Mouse (Mus musculus) embryonic facial prominence, embryonic 11.5 days (tissue): ENCODE measurements around the gene P2rx5. TPM values are rescaled to one million over a fixed set of nuclear protein-coding genes. Genes with fewer than 3 reads are reported as not detected.
A peak's percentile ranks its signal among the peaks of the same experiment; 100 is the strongest.

Source experiments
- ATAC-seq: fragments of 200-750 bp; cut with Nextera tagmentation; replicated peaks from 2 replicates; pipeline ENCODE4 v1.8.0; 2017; ENCODE audit warnings: low read depth; ENCODE audit not compliant: insufficient number of reproducible peaks, low FRiP score, low TSS enrichment
- DNase-seq: peaks from one replicate; pipeline ENCODE4 v3.0.0-alpha.2; 2015; ENCODE audit warnings: low spot score
- H3K27ac ChIP-seq: fragments of 300-500 bp; sonication (generic); replicated peaks from 2 replicates; pipeline ENCODE4 v1.5.1; 2014; ENCODE audit warnings: mild to moderate bottlenecking, low read depth, low read length, control low read depth
- H3K27me3 ChIP-seq: fragments of 300-500 bp; sonication (generic); 2 replicates; pipeline ENCODE4 v1.6.1; 2014; ENCODE audit warnings: mild to moderate bottlenecking, low read length, moderate library complexity, mixed read lengths; ENCODE audit not compliant: control insufficient read depth, insufficient read depth
- H3K36me3 ChIP-seq: fragments of 300-500 bp; sonication (generic); replicated peaks from 2 replicates; pipeline ENCODE4 v1.6.1; 2014; ENCODE audit warnings: low read depth, mild to moderate bottlenecking, low read length, moderate library complexity, mixed read lengths; ENCODE audit not compliant: control insufficient read depth, insufficient read depth
- H3K4me1 ChIP-seq: fragments of 300-500 bp; sonication (generic); 2 replicates; pipeline ENCODE4 v1.6.1; 2014; ENCODE audit warnings: low read length, mixed read lengths; ENCODE audit not compliant: control insufficient read depth, insufficient read depth
- H3K4me2 ChIP-seq: fragments of 300-500 bp; sonication (generic); 2 replicates; pipeline ENCODE4 v1.6.1; 2014; ENCODE audit warnings: low read depth, mild to moderate bottlenecking, control low read depth, low read length, moderate library complexity
- H3K4me3 ChIP-seq: fragments of 300-500 bp; sonication (generic); 2 replicates; pipeline ENCODE4 v1.5.1; 2014; ENCODE audit warnings: low read depth, low read length, control low read depth
- H3K9ac ChIP-seq: fragments of 300-500 bp; sonication (generic); replicated peaks from 2 replicates; pipeline ENCODE4 v1.6.1; 2014; ENCODE audit warnings: mild to moderate bottlenecking, control low read depth, low read length
- H3K9me3 ChIP-seq: fragments of 300-500 bp; sonication (generic); replicated peaks from 2 replicates; pipeline ENCODE4 v1.6.1; 2016; ENCODE audit warnings: mild to moderate bottlenecking, low read length, inconsistent platforms, mixed read lengths; ENCODE audit not compliant: control insufficient read depth
- WGBS: fragments of 180-500 bp; shearing (Covaris S2); extraction: QIAGEN DNeasy Blood & Tissue Kit; methylation state at CpG from one replicate; pipeline ENCODE4 v1.1.7; 2014; 5-methylcytosine and 5-hydroxymethylcytosine counted together
- polyA plus RNA-seq: library from polyadenylated mRNA; unstranded; fragments of >200 nt; fragmentation: Nextera tagmentation; extraction: Ambion mirVana; gene quantifications from 2 replicates; pipeline ENCODE4 v1.2.1, GENCODE M21; 2014

P2rx5 gene
- polyA plus RNA-seq = 0.14 TPM in 1 of 2 replicates, not detected in the other

DNA sequence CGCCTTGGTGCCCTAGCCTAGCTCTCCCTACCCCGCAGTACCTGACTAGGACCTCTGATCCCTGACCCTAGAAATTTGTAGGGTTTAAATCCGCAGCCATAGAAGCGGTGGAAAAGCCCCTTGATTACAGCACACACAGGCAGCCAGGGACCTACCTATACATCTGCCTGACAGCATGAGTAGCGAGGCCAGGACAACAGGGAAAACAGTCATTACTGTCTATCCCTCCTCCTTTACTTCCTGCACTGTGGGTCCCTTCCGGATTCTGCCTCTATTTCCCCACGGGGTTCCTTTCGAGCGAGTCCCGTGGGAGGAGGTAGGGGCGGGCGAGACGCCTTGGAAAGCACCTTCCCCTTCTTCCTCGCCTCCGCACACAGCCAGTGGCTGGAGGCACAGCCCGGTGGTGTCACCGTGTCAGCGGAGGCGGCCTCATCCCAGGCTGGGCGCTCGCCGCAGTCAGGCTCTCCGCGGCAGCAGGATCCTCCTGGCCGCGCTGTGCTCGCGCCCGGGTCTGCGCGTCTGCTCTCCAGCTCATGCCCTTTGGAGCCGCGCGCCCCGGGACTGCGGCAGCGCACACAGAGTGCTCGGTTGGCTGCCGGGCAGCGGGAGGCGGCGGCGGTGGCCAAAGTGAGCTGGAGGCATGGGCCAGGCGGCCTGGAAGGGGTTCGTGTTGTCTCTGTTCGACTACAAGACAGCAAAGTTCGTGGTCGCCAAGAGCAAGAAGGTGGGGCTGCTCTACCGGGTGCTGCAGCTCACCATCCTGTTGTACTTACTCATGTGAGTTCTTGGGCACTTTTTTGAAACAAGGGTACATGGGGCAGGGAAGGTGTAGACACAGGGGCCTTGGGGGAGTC is at the start of gene P2rx5:
Gene P2rx5, plus strand, starts transcription at position 465 of the 854 bp plus-strand sequence.
- peaks cover 14% of the 10 kb centered on the region for H3K27me3 ChIP-seq
- H3K27ac ChIP-seq = no peak within 1 kb of the TSS
- H3K36me3 ChIP-seq = no peaks in the 10 kb centered on the region
- 3% methylated on average over 49 of the region's 49 CpGs for WGBS
- H3K9me3 ChIP-seq = no peaks in the 10 kb centered on the region
- H3K4me2 ChIP-seq = peak within 1 kb of the TSS; percentile 87
- peak; percentile 64 for DNase-seq
- H3K9ac ChIP-seq = peak within 1 kb of the TSS; percentile 59
- peak within 1 kb of the TSS; percentile 42 for H3K4me3 ChIP-seq
- H3K4me1 ChIP-seq = no peaks in the 10 kb centered on the region; the same call in 1 of the 2 replicates
- ATAC-seq = peak; percentile 88

DNA sequence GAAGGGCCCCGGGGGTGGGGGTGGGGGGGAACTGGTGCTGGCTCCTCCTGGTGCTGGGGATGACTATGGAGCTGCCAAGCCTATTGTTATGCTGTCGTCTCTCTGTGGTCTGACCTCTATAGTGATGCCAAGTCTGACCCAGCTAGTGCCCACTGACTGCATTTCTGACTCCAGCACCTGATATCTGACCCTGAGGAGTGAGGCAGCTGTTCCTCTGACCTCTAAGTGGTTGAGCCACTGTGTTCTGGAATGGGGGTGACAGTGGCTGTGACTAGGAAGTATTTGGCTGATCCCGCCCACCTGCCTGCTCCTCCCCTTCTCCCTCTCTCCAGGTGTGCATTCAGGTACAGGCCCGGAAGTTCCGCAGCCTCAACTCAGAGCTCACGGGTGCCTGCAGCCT is 48.8 kb upstream of the P2rx5 start:
- Histone ChIP-seq H3K9ac (no peak overlapping the region), H3K27ac (no peak overlapping the region), H3K9me3 (no peaks in the 10 kb centered on the region), H3K4me1 (no peaks in the 10 kb centered on the region), H3K36me3 (no peaks in the 10 kb centered on the region), H3K27me3 (no peaks in the 10 kb centered on the region), H3K4me3 (no peak overlapping the region), H3K4me2 (no peak overlapping the region)
- 65% methylated on average over 6 of the region's 6 CpGs for WGBS
- ATAC-seq (no peak), DNase-seq (no peak)

DNA sequence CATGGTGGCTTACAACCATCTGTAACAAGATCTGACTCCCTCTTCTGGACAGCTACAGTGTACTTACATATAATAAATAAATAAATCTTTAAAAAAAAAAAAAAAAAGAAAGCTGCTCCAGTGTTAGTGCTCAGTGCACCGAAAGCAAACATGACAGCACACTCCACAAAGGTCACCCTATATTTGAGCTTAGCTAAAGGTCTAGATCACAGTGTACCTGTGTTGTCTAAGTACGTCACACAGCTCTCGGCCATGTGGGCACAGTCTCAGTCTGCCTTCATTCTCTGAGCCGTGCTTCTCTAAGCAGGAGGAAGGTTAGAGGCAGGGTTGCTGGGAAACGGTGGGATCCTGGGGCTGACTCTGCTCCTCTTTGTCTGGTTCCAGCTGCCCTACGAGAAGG is 33.7 kb upstream of the P2rx5 start:
- DNase-seq = no peak
- Histone ChIP-seq H3K4me1 (no peaks in the 10 kb centered on the region), H3K27ac (no peak overlapping the region), H3K4me3 (no peak overlapping the region), H3K9ac (no peak overlapping the region), H3K36me3 (no peaks in the 10 kb centered on the region; the same call in 1 of the 2 replicates), H3K27me3 (no peaks in the 10 kb centered on the region), H3K4me2 (no peak overlapping the region), H3K9me3 (no peaks in the 10 kb centered on the region)
- ATAC-seq = no peak
- 96% methylated on average over 6 of the region's 6 CpGs for WGBS

DNA sequence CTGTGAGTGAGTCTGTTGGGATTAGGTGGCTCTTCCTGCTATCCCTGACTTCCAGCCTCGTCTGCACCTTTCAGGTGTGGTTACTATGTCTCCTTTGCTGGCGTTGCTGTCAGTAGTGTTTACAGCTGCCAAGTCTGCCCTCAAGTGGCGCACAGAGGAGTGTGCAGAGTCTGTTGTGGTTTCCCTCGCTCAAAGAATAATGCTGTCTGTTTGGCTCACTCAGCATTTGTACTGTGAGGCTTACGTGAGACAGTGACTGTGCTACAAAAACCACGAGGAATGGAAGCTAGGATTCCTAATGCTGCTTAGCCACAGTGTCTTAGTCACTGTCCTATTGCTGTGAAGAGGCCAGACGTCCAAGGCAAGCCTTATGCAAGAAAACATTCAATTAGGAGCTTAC is 29.2 kb upstream of the P2rx5 start:
- DNase-seq = no peak
- H3K36me3 ChIP-seq = no peaks in the 10 kb centered on the region; the same call in none of the 2 replicates

DNA sequence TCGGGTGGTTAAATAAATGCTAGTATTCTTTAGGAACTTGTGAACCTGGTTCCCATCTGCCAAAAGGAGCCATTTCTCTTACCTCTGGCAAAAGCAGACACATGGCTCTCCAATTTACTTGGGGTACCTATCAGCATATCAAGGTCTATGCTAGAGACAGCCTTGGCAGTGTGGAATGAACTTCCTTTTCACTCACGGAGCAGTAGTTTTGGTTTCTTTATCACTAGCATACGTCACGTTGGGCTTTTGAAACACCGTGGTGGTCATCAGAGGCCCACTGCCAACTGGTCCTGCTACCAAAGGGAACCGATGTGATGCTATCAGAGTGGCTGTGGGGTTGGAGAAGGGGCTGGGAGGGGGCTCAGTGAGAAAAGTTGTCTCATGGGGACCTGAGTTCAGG is 27.2 kb upstream of the P2rx5 start:
- H3K4me1 ChIP-seq = no peaks in the 10 kb centered on the region; the same call in 1 of the 2 replicates
- DNase-seq (no peak), ATAC-seq (no peak)
- H3K27ac ChIP-seq = no peak overlapping the region
- WGBS = 95% methylated on average over 6 of the region's 6 CpGs
- no peak overlapping the region for H3K9ac ChIP-seq
- no peak overlapping the region for H3K4me2 ChIP-seq
- no peak overlapping the region for H3K4me3 ChIP-seq
- no peaks in the 10 kb centered on the region for H3K27me3 ChIP-seq
- H3K36me3 ChIP-seq = no peaks in the 10 kb centered on the region; the same call in none of the 2 replicates
- no peaks in the 10 kb centered on the region for H3K9me3 ChIP-seq

More for the DNA sequence above, 29.2 kb upstream of the P2rx5 start:
- Histone ChIP-seq H3K4me3 (no peak overlapping the region), H3K9ac (no peak overlapping the region), H3K27me3 (no peaks in the 10 kb centered on the region), H3K4me2 (no peak overlapping the region), H3K9me3 (no peaks in the 10 kb centered on the region), H3K27ac (no peak overlapping the region), H3K4me1 (no peaks in the 10 kb centered on the region; the same call in 1 of the 2 replicates)
- no peak for ATAC-seq
- WGBS = 82% methylated on average over 7 of the region's 7 CpGs

DNA sequence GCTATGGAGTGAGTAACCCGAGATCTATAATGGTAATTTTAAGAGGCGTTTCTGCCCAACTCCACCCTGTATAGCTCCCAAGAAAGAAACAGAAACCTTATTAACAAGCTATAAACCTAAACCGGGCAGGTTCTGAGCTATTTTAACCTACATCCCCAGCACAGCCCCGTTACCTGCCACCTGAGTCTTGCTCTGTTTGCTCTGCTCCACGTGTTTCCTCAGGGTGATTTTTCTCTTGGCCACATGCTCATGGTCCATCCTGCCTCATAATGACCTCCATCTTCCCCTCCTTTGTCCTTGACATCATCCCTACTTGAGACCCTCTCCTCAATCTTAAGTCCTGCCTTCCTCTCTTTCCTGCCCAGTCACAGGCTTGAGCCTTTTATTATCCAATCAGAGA is 26.0 kb upstream of the P2rx5 start:
- no peak overlapping the region for H3K9ac ChIP-seq
- no peak overlapping the region for H3K27ac ChIP-seq
- 91% methylated on average over 5 of the region's 5 CpGs for WGBS
- no peak overlapping the region for H3K4me2 ChIP-seq
- no peaks in the 10 kb centered on the region; the same call in none of the 2 replicates for H3K36me3 ChIP-seq
- no peak overlapping the region for H3K4me3 ChIP-seq
- no peaks in the 10 kb centered on the region; the same call in 1 of the 2 replicates for H3K4me1 ChIP-seq
- H3K27me3 ChIP-seq = no peaks in the 10 kb centered on the region
- no peaks in the 10 kb centered on the region for H3K9me3 ChIP-seq
- no peak for ATAC-seq
- no peak for DNase-seq

DNA sequence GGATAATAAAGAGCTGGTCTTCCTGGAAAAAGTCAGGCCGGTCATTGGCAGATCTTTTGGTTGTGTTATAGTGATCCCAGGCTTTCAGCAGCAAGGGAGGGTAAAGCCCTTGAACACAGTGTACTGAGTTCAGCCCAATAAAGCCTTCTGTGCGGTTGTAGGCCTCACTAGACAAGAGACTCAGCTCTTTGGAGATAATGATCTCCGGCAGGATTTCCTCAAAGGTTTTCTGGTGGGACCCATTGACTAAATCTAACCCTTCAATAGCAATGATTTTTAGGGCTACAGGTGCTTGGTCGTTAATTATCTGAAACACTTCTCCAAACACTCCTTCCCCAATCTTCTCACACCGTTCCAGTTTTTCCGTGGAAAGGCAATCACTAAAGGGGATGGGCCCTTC is 23.6 kb upstream of the P2rx5 start:
- no peaks in the 10 kb centered on the region; the same call in 1 of the 2 replicates for H3K4me1 ChIP-seq
- no peak overlapping the region; the same call in none of the 2 replicates for H3K9ac ChIP-seq
- no peaks in the 10 kb centered on the region; the same call in none of the 2 replicates for H3K36me3 ChIP-seq
- no peaks in the 10 kb centered on the region for H3K9me3 ChIP-seq
- no peak overlapping the region for H3K27ac ChIP-seq
- DNase-seq (no peak), ATAC-seq (no peak)
- H3K27me3 ChIP-seq = no peaks in the 10 kb centered on the region
- H3K4me3 ChIP-seq = peak overlapping the region; percentile 90
- WGBS = 92% methylated on average over 6 of the region's 6 CpGs
- peak overlapping the region; percentile 76 for H3K4me2 ChIP-seq

DNA sequence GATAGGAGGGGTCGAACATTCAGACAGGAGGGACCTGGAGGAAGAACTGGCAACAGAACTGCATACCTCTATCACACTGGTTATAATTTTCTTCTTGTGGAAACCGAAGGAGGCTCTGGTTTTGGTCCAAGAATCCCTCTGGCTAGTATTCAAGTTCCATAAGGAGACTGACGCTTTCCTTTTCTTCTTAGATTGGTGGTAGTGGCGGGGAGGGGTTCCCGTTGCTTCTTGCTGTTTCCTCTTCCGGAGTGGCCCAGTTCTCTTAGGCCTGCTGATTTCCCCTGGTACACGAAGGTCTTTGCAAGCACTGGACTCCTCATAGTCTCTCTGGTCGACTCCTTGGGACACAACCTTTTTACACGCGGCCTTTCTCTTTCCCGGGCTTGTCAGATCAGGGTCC is 23.1 kb upstream of the P2rx5 start:
- DNase-seq = peak; percentile 4
- H3K27ac ChIP-seq = no peak overlapping the region
- 51% methylated on average over 11 of the region's 11 CpGs for WGBS

More for the DNA sequence above, 23.1 kb upstream of the P2rx5 start:
- no peaks in the 10 kb centered on the region for H3K9me3 ChIP-seq
- peak overlapping the region; percentile 76 for H3K4me2 ChIP-seq
- peak overlapping the region; percentile 90 for H3K4me3 ChIP-seq
- ATAC-seq = no peak
- no peaks in the 10 kb centered on the region; the same call in 1 of the 2 replicates for H3K4me1 ChIP-seq
- peak overlapping the region; percentile 81 for H3K9ac ChIP-seq
- no peaks in the 10 kb centered on the region; the same call in none of the 2 replicates for H3K36me3 ChIP-seq
- H3K27me3 ChIP-seq = no peaks in the 10 kb centered on the region
